In genomic region chr13:81710775-81711545, GRCm38 (mm10) we compare ENCODE assay signal across 7 mouse cellular contexts. TPM values are rescaled to one million over a fixed set of nuclear protein-coding genes. Genes with fewer than 3 reads are reported as not detected.
DNase-seq lines count a peak whose midpoint lies in the region; ATAC-seq lines count a peak whose summit lies in the region.

TSS of gene Polr3g (minus strand) at chr13:81711013.
TSS of gene Mblac2 (plus strand) at chr13:81711341.

- peak; percentile 97 for ATAC-seq in intestine, embryonic 16.5 days
- ATAC-seq in midbrain, embryonic 11.5 days (ENCODE audit: low FRiP score), result peak; percentile 97

- peak; percentile 92 for DNase-seq in adrenal gland, adult 8-10 months
- DNase-seq in embryo, embryonic 9.5 days (ENCODE audit: extremely low spot score), result peak; percentile 96
- peak; percentile 88 to 96 for DNase-seq in gastrocnemius, postnatal 4 days (ENCODE audit: low spot score in 2 of 2)
- peak; percentile 96 for DNase-seq in left cerebral cortex, postnatal 36 days (ENCODE audit: low spot score in 2 of 2)
- DNase-seq in midbrain, embryonic 11.5 days (ENCODE audit: low spot score, missing footprints), result peak; percentile 100
- peak; percentile 74 for DNase-seq in skeletal muscle tissue, adult 2 months (ENCODE audit: low read depth, low spot score)

- H3K4me2 ChIP-seq in intestine, embryonic 16.5 days (ENCODE audit: low read depth, low read length), result peak within 1 kb of the TSS; percentile 94
- H3K4me2 ChIP-seq in midbrain, embryonic 11.5 days, result peak within 1 kb of the TSS; percentile 99

- no peaks in the 10 kb centered on the region for H3K9me3 ChIP-seq in intestine, embryonic 16.5 days (ENCODE audit: control insufficient read depth, low read length)
- H3K9me3 ChIP-seq in midbrain, embryonic 11.5 days (ENCODE audit: control insufficient read depth, low read length), result no peaks in the 10 kb centered on the region

- WGBS in intestine, embryonic 16.5 days, result under 1% methylated on average over 59 of the region's 61 CpGs
- under 1% methylated on average over 59 of the region's 61 CpGs for WGBS in midbrain, embryonic 11.5 days

- H3K4me1 ChIP-seq in intestine, embryonic 16.5 days (ENCODE audit: control insufficient read depth, insufficient read depth, low read length), result peaks cover 12% of the 10 kb centered on the region
- H3K4me1 ChIP-seq in midbrain, embryonic 11.5 days (ENCODE audit: control insufficient read depth, insufficient read depth, low read length), result peaks cover 13% of the 10 kb centered on the region

- intact Hi-C loops in left cerebral cortex, postnatal 36 days (cut with DNase I), result loop anchor here (1.0 to 5.0 kb wide), 3 partner anchors 51 to 829 kb away; partner anchors contain the start of gene Arrdc3

- peak within 1 kb of the TSS; percentile 84 for H3K4me3 ChIP-seq in intestine, embryonic 16.5 days (ENCODE audit: low read length)
- H3K4me3 ChIP-seq in midbrain, embryonic 11.5 days (ENCODE audit: low read depth, low read length), result peak within 1 kb of the TSS; percentile 87

- peak within 1 kb of the TSS; percentile 78 for H3K9ac ChIP-seq in intestine, embryonic 16.5 days (ENCODE audit: low read depth, low read length)
- H3K9ac ChIP-seq in midbrain, embryonic 11.5 days (ENCODE audit: low read length), result peak within 1 kb of the TSS; percentile 71

- peak within 1 kb of the TSS; percentile 95 for H3K27ac ChIP-seq in intestine, embryonic 16.5 days (ENCODE audit: low read length)
- H3K27ac ChIP-seq in midbrain, embryonic 11.5 days (ENCODE audit: low read depth, low read length), result peak within 1 kb of the TSS; percentile 50; the same call in 1 of the 2 replicates

- H3K36me3 ChIP-seq in intestine, embryonic 16.5 days (ENCODE audit: control insufficient read depth, insufficient read depth, low read length), result no peaks in the 10 kb centered on the region
- H3K36me3 ChIP-seq in midbrain, embryonic 11.5 days (ENCODE audit: control insufficient read depth, insufficient read depth, low read length), result no peaks in the 10 kb centered on the region

- no peaks in the 10 kb centered on the region for H3K27me3 ChIP-seq in intestine, embryonic 16.5 days (replicated peaks; ENCODE audit: control insufficient read depth, insufficient read depth, low read length)
- H3K27me3 ChIP-seq in midbrain, embryonic 11.5 days (ENCODE audit: control insufficient read depth, insufficient read depth, low read length), result no peaks in the 10 kb centered on the region

RNA-seq across cellular contexts. Expression of gene Polr3g, which starts in this region (rescaled TPM):
- 10 to 100 TPM in 1 of 4 experiments, 1 to 10 TPM in 3; 5.9 to 11.1 (median 8.4) TPM for total RNA-seq in adrenal gland, adult 8-10 months (2022)
- total RNA-seq in gastrocnemius, postnatal 4 days (2021), result 1 to 10 TPM; 1.8 to 2.5 TPM
- polyA plus RNA-seq in intestine, embryonic 16.5 days (2015; fragmentation: Nextera tagmentation; extraction: Ambion mirVana), result 11.9 and 15.2 TPM in 2 replicates
- 1 to 10 TPM; 2.7 to 4.2 TPM for total RNA-seq in left cerebral cortex, postnatal 36 days (2021)
- 16.7 and 17.7 TPM in 2 replicates for polyA plus RNA-seq in midbrain, embryonic 11.5 days (2014; fragmentation: Nextera tagmentation; extraction: Ambion mirVana)

RNA-seq across cellular contexts. Expression of gene Mblac2, which starts in this region (rescaled TPM):
- 10 to 100 TPM; 12.2 to 19.5 (median 14.7) TPM for total RNA-seq in adrenal gland, adult 8-10 months (2022)
- 1 to 10 TPM; 3.0 to 3.4 TPM for total RNA-seq in gastrocnemius, postnatal 4 days (2021)
- 8.8 and 8.9 TPM in 2 replicates for polyA plus RNA-seq in intestine, embryonic 16.5 days (2015; fragmentation: Nextera tagmentation; extraction: Ambion mirVana)
- total RNA-seq in left cerebral cortex, postnatal 36 days (2021), result 10 to 100 TPM; 16.5 to 19.3 TPM
- 5.9 and 7.8 TPM in 2 replicates for polyA plus RNA-seq in midbrain, embryonic 11.5 days (2014; fragmentation: Nextera tagmentation; extraction: Ambion mirVana)

Comparison
In these comparisons a context has a peak if more than half of its experiments do, and no peak if none do; other contexts are left out.
1. Peak in every context shown above with its lines: DNase-seq, ATAC-seq, H3K4me3 ChIP-seq and H3K27ac ChIP-seq.